Mouse (Mus musculus): ENCODE results near the gene Apob. TPM values are rescaled to one million over a fixed set of nuclear protein-coding genes. Genes with fewer than 3 reads are reported as not detected.

Gene Apob
- 0.03 and 0.12 TPM in 2 replicates for polyA plus RNA-seq (2016; fragmentation: Nextera tagmentation; extraction: Ambion mirVana)

DNA sequence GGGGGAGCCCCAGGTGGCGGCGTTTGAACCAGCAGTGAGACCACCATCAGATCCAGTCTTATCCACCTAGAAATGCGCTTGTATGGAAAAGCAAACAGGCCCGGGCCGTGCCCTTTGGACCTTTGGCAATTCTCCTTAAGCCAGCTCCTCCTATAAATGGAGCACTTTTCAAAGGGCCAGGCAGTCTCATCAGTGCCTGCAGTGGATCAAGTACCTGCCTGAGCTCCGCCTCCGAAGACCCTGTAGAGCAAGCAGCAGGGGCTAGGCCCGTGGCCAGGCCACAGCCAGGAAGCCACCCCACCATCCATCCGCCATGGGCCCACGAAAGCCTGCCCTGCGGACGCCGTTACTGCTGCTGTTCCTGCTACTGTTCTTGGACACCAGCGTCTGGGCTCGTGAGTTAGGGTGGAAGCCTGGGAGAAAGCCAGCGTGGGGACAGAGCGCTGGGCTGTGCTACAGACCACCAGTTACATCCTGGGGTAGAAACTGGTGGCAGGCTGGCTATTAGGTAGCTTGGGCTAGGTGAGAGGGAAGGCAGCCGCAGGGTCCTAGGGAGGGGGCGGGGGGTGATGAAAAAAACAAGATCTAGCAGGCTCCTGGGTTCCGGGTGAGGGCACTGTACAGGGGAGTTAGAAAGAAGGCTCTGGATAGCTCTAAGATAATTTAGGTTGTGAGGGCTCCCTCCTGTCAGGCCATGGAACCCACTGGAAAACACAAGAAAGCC lies at the start of gene Apob:
TSS of gene Apob (plus strand) at position 183 of the 724 bp plus-strand sequence.
- H3K4me1 ChIP-seq: peaks cover 6% of the 10 kb centered on the region; the same call in 1 of the 2 replicates
- H3K9me3 ChIP-seq (replicated peaks): no peaks in the 10 kb centered on the region
- no peak within 1 kb of the TSS for H3K27ac ChIP-seq
- no peak within 1 kb of the TSS for H3K4me2 ChIP-seq (replicated peaks)
- H3K9ac ChIP-seq: no peak within 1 kb of the TSS
- no peaks in the 10 kb centered on the region for H3K27me3 ChIP-seq
- no peak within 1 kb of the TSS for H3K4me3 ChIP-seq
- H3K36me3 ChIP-seq: no peaks in the 10 kb centered on the region
- 0 out of 2 replicates have a peak, but pooled peaks have one; percentile 24 for ATAC-seq (ENCODE audit: low FRiP score)
- WGBS: 81% methylated on average over 20 of the region's 20 CpGs

GRCm38 (mm10) chr12:7932405-7932920 lies 45.0 kb upstream of the Apob start:
- no peak for ATAC-seq (ENCODE audit: low FRiP score)
- Histone ChIP-seq H3K27ac (no peak overlapping the region), H3K36me3 (no peaks in the 10 kb centered on the region), H3K4me1 (no peaks in the 10 kb centered on the region), H3K9me3 (replicated peaks) (no peaks in the 10 kb centered on the region), H3K4me3 (no peak overlapping the region), H3K4me2 (replicated peaks) (no peak overlapping the region), H3K9ac (no peak overlapping the region), H3K27me3 (no peaks in the 10 kb centered on the region)
- WGBS: 61% methylated on average over 4 of the region's 4 CpGs

DNA sequence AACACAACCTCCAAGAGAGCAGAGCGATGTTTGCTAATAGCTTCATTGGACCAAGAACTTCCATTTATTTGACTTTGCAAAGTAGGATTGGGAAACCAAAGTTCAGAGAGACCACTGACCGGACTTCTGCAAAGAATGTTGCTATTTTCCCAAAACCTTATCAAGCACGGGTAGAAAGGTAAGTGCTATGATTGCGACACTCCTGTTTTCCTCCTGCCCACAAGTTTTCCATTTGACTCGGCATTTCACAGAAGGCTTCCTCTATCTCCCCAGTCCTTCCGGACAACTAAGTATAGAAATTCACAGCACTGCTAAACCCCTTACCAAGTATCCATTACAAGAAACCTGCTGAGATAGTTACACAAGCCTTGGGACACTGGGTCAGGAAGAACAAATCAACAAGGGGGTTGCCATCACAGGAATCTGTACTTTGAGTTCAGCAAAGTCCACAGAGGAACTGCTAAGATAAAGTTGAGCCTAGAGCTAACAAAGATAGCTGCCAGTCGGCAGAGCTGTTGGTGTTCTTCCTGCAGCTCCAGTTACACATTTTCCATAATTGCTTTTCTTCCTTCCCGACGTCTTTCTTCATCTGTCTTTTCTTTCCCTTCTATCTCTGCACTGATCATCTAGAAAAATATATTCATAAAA lies 27.2 kb upstream of the Apob start:
- Histone ChIP-seq H3K4me2 (replicated peaks) (no peak overlapping the region), H3K36me3 (no peaks in the 10 kb centered on the region), H3K4me3 (no peak overlapping the region), H3K4me1 (no peaks in the 10 kb centered on the region), H3K27me3 (no peaks in the 10 kb centered on the region), H3K9me3 (replicated peaks) (no peaks in the 10 kb centered on the region), H3K9ac (no peak overlapping the region), H3K27ac (no peak overlapping the region)
- 82% methylated on average over 9 of the region's 9 CpGs for WGBS
- ATAC-seq (ENCODE audit: low FRiP score): no peak

GRCm38 (mm10) chr12:7958851-7959250 lies 18.6 kb upstream of the Apob start:
- no peak overlapping the region for H3K9ac ChIP-seq
- no peak for ATAC-seq (ENCODE audit: low FRiP score)
- no peaks in the 10 kb centered on the region for H3K4me1 ChIP-seq
- no peaks in the 10 kb centered on the region for H3K36me3 ChIP-seq
- H3K4me2 ChIP-seq (replicated peaks): no peak overlapping the region
- no peaks in the 10 kb centered on the region for H3K9me3 ChIP-seq (replicated peaks)
- no peak overlapping the region for H3K27ac ChIP-seq
- no peak overlapping the region for H3K4me3 ChIP-seq
- WGBS: 84% methylated on average over 1 of the region's 1 CpGs
- H3K27me3 ChIP-seq: no peaks in the 10 kb centered on the region

DNA sequence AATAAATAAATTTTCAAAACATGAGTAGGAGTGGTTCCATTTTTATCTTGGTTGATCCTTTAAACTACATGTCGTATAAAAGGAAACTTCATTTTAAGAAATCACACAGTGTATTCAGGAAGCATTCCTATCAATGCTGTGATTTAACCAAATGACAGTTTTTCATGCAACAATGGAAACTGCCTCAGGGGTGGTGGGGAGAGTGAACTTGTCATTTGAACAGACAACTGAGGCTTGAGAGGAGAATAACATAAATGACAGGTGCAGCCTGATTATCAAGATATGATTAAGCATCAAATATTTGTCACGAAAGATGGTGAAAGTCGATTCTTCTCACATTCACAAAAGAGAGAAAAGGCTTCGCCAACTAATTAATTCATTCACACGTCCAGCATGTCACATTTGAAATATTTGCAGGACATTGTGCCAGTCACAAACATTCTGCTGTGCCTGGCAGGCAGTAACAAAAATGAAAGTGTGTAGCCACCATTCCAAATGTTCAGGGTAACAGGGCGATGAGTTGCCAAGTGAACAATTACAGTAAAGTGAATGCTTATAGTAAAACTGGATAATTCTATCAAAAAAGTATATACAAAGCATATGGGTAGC lies 18.0 kb upstream of the Apob start:
- Histone ChIP-seq H3K27me3 (no peaks in the 10 kb centered on the region), H3K9me3 (replicated peaks) (no peaks in the 10 kb centered on the region), H3K9ac (no peak overlapping the region), H3K4me1 (no peaks in the 10 kb centered on the region), H3K4me2 (replicated peaks) (no peak overlapping the region), H3K4me3 (no peak overlapping the region), H3K36me3 (no peaks in the 10 kb centered on the region), H3K27ac (no peak overlapping the region)
- 80% methylated on average over 6 of the region's 6 CpGs for WGBS
- ATAC-seq (ENCODE audit: low FRiP score): no peak

GRCm38 (mm10) chr12:7962314-7962927 lies 15.0 kb upstream of the Apob start:
- 63% methylated on average over 5 of the region's 5 CpGs for WGBS
- H3K4me2 ChIP-seq (replicated peaks): no peak overlapping the region
- no peaks in the 10 kb centered on the region for H3K36me3 ChIP-seq
- H3K27ac ChIP-seq: no peak overlapping the region
- H3K9ac ChIP-seq: no peak overlapping the region
- H3K27me3 ChIP-seq: no peaks in the 10 kb centered on the region
- H3K9me3 ChIP-seq (replicated peaks): no peaks in the 10 kb centered on the region
- no peak for ATAC-seq (ENCODE audit: low FRiP score)
- no peaks in the 10 kb centered on the region for H3K4me1 ChIP-seq
- H3K4me3 ChIP-seq: no peak overlapping the region

DNA sequence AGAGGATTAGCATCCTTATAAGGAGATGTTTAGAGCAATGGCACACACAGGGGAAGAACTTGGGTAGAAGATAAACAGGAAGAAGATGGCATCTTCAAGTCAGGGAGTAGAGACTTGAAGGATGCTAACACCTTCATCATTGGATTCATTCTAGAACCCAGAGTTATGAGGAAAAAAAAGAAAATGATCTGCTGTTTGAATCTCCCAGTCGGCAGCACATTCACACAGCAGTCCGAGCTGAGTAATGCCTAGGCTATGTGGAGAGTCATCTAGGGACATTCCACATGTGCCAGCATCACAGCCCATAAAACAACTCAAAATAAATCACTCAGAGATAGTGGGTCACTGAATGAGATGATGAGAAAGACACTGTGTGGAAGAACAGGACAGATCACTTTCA lies 10.2 kb upstream of the Apob start:
- no peaks in the 10 kb centered on the region for H3K27me3 ChIP-seq
- no peak overlapping the region for H3K4me2 ChIP-seq (replicated peaks)
- no peaks in the 10 kb centered on the region for H3K36me3 ChIP-seq
- no peak overlapping the region for H3K4me3 ChIP-seq
- no peak for ATAC-seq (ENCODE audit: low FRiP score)
- no peak overlapping the region for H3K27ac ChIP-seq
- no peaks in the 10 kb centered on the region for H3K9me3 ChIP-seq (replicated peaks)
- H3K9ac ChIP-seq: no peak overlapping the region
- WGBS: 92% methylated on average over 2 of the region's 2 CpGs
- H3K4me1 ChIP-seq: no peaks in the 10 kb centered on the region

GRCm38 (mm10) chr12:7970301-7970700 lies 7.1 kb upstream of the Apob start:
- Histone ChIP-seq H3K27me3 (no peaks in the 10 kb centered on the region), H3K4me2 (replicated peaks) (no peak overlapping the region), H3K36me3 (no peaks in the 10 kb centered on the region), H3K4me1 (peaks cover 6% of the 10 kb centered on the region; the same call in 1 of the 2 replicates), H3K27ac (no peak overlapping the region), H3K9ac (no peak overlapping the region), H3K4me3 (no peak overlapping the region), H3K9me3 (replicated peaks) (no peaks in the 10 kb centered on the region)
- 86% methylated on average over 2 of the region's 2 CpGs for WGBS
- no peak for ATAC-seq (ENCODE audit: low FRiP score)

DNA sequence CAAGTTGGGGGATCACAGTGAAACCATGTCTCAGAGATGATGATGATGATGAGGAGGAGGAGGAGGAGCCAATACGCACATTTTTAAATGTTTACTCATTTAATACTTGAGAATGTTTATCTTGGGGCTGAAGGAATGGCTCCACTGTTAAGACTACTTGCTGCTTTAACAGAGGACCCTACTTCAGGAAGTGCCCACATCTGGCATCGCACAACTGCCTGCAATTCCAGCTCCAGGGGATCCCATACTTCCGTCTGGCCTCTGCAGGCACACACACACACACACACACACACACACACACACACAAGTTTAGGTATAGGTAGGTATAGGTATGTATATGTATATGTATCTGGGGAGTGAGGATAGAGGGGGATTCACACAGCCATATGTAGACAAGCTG lies 6.6 kb upstream of the Apob start:
- no peak overlapping the region for H3K4me2 ChIP-seq (replicated peaks)
- H3K9ac ChIP-seq: no peak overlapping the region
- ATAC-seq (ENCODE audit: low FRiP score): no peak
- no peak overlapping the region for H3K27ac ChIP-seq
- peaks cover 6% of the 10 kb centered on the region; the same call in 1 of the 2 replicates for H3K4me1 ChIP-seq
- no peaks in the 10 kb centered on the region for H3K9me3 ChIP-seq (replicated peaks)
- no peaks in the 10 kb centered on the region for H3K36me3 ChIP-seq
- H3K27me3 ChIP-seq: no peaks in the 10 kb centered on the region
- no peak overlapping the region for H3K4me3 ChIP-seq
- 67% methylated on average over 3 of the region's 3 CpGs for WGBS

GRCm38 (mm10) chr12:7971736-7972135 lies 5.7 kb upstream of the Apob start:
- ATAC-seq (ENCODE audit: low FRiP score): no peak
- H3K36me3 ChIP-seq: no peaks in the 10 kb centered on the region
- 95% methylated on average over 2 of the region's 2 CpGs for WGBS
- H3K4me2 ChIP-seq (replicated peaks): no peak overlapping the region
- no peak overlapping the region for H3K4me3 ChIP-seq
- no peak overlapping the region for H3K9ac ChIP-seq
- H3K9me3 ChIP-seq (replicated peaks): no peaks in the 10 kb centered on the region
- peaks cover 6% of the 10 kb centered on the region; the same call in 1 of the 2 replicates for H3K4me1 ChIP-seq
- no peaks in the 10 kb centered on the region for H3K27me3 ChIP-seq
- no peak overlapping the region for H3K27ac ChIP-seq

GRCm38 (mm10) chr12:7973773-7974322 lies 3.6 kb upstream of the Apob start:
- Histone ChIP-seq H3K9ac (no peak overlapping the region), H3K27ac (no peak overlapping the region), H3K9me3 (replicated peaks) (no peaks in the 10 kb centered on the region), H3K4me1 (peaks cover 6% of the 10 kb centered on the region; the same call in 1 of the 2 replicates), H3K4me3 (no peak overlapping the region), H3K36me3 (no peaks in the 10 kb centered on the region), H3K27me3 (no peaks in the 10 kb centered on the region), H3K4me2 (replicated peaks) (no peak overlapping the region)
- peak; percentile 36 for ATAC-seq (ENCODE audit: low FRiP score)
- 50% methylated on average over 5 of the region's 5 CpGs for WGBS

Measured in hindbrain, embryonic 12.5 days (tissue).